Comparison of ENCODE assay signal across 8 mouse cellular contexts in genomic region chrX:8175504-8176385, GRCm38 (mm10). TPM values are rescaled to one million over a fixed set of nuclear protein-coding genes. Genes with fewer than 3 reads are reported as not detected.
DNase-seq lines count a peak whose midpoint lies in the region; ATAC-seq lines count a peak whose summit lies in the region.

Gene Tbc1d25 (minus strand): TSS chrX:8176181.

- 0 out of 2 replicates have a peak, but pooled peaks cover 3% of the 10 kb centered on the region for H3K36me3 ChIP-seq in hindbrain, embryonic 15.5 days
- H3K36me3 ChIP-seq in macrophage (ENCODE audit: inconsistent target), result no peaks in the 10 kb centered on the region

- 19% methylated on average over 56 of the region's 56 CpGs for WGBS in hindbrain, embryonic 15.5 days
- 13% methylated on average over 52 of the region's 56 CpGs for WGBS in macrophage (ENCODE audit: missing documents)

- peak within 1 kb of the TSS; percentile 65 for H3K9ac ChIP-seq in hindbrain, embryonic 15.5 days

- H3K4me3 ChIP-seq in hindbrain, embryonic 15.5 days, result peak within 1 kb of the TSS; percentile 60
- H3K4me3 ChIP-seq in macrophage (ENCODE audit: inconsistent target), result peak within 1 kb of the TSS; percentile 59

- peaks cover 5% of the 10 kb centered on the region for H3K4me1 ChIP-seq in hindbrain, embryonic 15.5 days (replicated peaks)

- peaks cover 7% of the 10 kb centered on the region; the same call in 1 of the 2 replicates for H3K79me2 ChIP-seq in macrophage (ENCODE audit: inconsistent target)

- H3K9me3 ChIP-seq in hindbrain, embryonic 15.5 days, result no peaks in the 10 kb centered on the region

- H3K4me2 ChIP-seq in hindbrain, embryonic 15.5 days, result peak within 1 kb of the TSS; percentile 59

- peak; percentile 96 for ATAC-seq in hindbrain, embryonic 15.5 days (ENCODE audit: low FRiP score, low read depth)

- no peaks in the 10 kb centered on the region for H3K27me3 ChIP-seq in hindbrain, embryonic 15.5 days

- peak; percentile 85 for DNase-seq in T-cell, adult 2 months (ENCODE audit: low spot score)
- peak; percentile 79 to 83 for DNase-seq in cerebellum, postnatal 36 days
- DNase-seq in frontal cortex, postnatal 36 days (ENCODE audit: low spot score in 2 of 2), result peak; percentile 76 to 82
- DNase-seq in left cerebral cortex, adult 18-20 months (ENCODE audit: low spot score in 2 of 2), result peak; percentile 68 to 77
- peak; percentile 86 for DNase-seq in right cerebral cortex, adult 18-20 months
- peak; percentile 17 for DNase-seq in urinary bladder, postnatal 10 days (ENCODE audit: low spot score)

- peak within 1 kb of the TSS; percentile 73 for H3K27ac ChIP-seq in hindbrain, embryonic 15.5 days (replicated peaks)
- peak within 1 kb of the TSS; percentile 49 for H3K27ac ChIP-seq in macrophage

RNA-seq across cellular contexts. Expression of gene Tbc1d25, which starts in this region (rescaled TPM):
- polyA plus RNA-seq in hindbrain, embryonic 15.5 days (2015; fragmentation: Nextera tagmentation; extraction: Ambion mirVana), result 22.7 and 25.7 TPM in 2 replicates
- total RNA-seq in left cerebral cortex, adult 18-20 months (2021), result 10 to 100 TPM; 16.8 to 18.0 TPM
- total RNA-seq in macrophage (2018; cell fraction: chromatin; rRNA removed), result 10 to 100 TPM in 1 of 26 experiments, 1 to 10 TPM in 25; 1.9 to 11.3 (median 5.8) TPM
- total RNA-seq in macrophage (2018; cell fraction: cytosol; rRNA removed), result 1 to 10 TPM; 2.9 to 8.0 (median 6.3) TPM
- total RNA-seq in macrophage (2018; cell fraction: nucleus; rRNA removed), result 10 to 100 TPM in 5 of 26 experiments, 1 to 10 TPM in 21; 4.0 to 12.5 (median 7.7) TPM
- 5.8 to 6.8 TPM (median 6.5 TPM) in 3 replicates for polyA plus RNA-seq in macrophage (2018)

Comparison
In these comparisons a context has a peak if more than half of its experiments do, and no peak if none do; other contexts are left out.
1. Peak in every context shown above with its lines: DNase-seq, ATAC-seq, H3K4me3 ChIP-seq and H3K27ac ChIP-seq.
2. DNase-seq: peak in every context shown above with its lines; median percentile 86 in right cerebral cortex, adult 18-20 months; 85 in T-cell, adult 2 months; 81 in cerebellum, postnatal 36 days; 79 in frontal cortex, postnatal 36 days; 72 in left cerebral cortex, adult 18-20 months; 17 in urinary bladder, postnatal 10 days.